Mouse (Mus musculus): ENCODE measurements around the gene Tcaf2. TPM values are rescaled to one million over a fixed set of nuclear protein-coding genes. Genes with fewer than 3 reads are reported as not detected.

Tcaf2 gene
- 10.5 and 12.2 TPM in 2 replicates for total RNA-seq (2021)
- long read RNA-seq, partial matches to known transcripts, result 0 of 1 reads
- long read RNA-seq, other reads (novel, unspliced or antisense), result 1 of 1 reads

DNA sequence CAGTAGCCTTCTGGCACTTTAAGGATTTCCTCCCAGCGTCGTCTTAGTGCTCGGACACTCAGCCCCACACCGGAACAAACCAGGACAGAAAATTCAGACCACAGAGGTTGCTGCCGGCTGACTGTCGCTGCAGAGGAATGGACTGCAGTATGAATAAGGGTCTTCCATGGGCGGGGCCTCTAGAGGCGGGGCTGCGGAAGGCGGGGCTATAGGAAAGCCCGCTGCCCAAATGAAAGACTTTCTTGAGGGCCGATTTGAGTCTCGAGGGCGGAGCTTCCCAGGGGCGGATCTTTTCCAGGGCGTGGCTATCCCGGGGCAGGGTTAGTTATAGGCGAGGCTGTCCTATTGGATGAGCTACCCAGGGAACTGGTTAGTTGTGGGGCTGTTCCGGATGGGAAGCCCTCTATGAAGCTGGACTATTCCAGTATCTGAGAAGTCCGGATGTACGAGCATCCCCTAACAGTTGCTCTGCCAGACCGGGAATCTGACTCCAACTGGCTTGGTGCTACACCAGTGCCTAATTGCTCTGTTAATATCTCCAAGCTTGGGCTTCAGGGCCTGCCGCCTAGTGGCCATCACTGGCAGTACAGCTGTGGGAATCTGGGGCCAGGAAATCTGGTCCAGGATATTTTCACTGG lies at the start of gene Tcaf2:
Gene Tcaf2 (minus strand): TSS at position 343 of the 638 bp plus-strand sequence.
- DNase-seq, result peak; percentile 86

DNA sequence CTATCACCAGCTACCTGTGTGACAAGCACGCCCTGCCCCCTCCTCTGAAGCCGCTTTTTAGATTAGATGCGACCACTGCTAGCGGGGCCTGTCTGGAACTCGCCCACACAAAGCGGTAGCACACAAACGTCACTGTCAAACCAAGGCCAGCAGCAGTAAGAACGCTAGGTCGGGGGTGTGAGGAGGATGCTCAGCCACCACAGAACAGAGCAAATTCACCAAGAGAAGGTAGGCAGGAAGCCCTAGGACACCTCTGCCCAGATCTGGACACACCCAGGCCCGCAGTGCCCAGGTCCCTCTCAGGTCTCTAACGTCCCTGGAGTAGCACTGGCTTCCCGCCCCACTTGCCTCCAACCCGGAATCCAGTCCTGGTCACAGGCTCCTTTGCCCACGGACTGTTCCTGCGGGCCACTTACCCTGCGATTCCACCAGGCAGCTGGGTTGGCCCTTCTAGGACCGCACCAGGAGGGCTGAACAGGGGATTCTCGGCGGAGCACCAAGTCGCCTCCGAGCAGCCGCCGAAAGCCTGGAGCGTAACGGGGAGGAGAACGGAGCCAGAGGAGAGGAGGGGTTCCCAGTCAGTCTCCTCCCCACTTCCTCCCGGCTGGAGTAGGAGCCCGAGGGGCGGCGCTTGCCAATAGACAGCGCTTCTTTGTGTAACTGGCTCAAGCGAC lies 47.6 kb upstream of the Tcaf2 start:
- peak; percentile 85 for DNase-seq

DNA sequence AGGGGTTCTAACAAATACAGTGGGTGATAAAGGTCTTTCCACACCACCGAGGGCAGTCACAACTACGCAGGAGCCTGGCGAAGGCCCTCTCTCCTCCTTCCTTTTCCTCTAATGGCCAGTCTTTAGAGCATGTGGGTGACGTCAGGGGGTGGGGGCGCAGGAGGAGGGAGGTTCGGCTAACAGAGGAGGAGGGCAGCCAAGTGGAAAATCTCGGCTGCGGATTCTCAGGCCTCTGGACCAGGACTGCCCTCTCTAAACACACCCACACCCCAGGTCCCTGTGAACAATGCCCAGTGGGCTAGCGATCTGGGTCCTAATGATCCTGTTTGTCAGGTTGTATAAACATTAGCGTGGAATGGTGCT lies 47.1 kb upstream of the Tcaf2 start:
- peak; percentile 82 for DNase-seq

DNA sequence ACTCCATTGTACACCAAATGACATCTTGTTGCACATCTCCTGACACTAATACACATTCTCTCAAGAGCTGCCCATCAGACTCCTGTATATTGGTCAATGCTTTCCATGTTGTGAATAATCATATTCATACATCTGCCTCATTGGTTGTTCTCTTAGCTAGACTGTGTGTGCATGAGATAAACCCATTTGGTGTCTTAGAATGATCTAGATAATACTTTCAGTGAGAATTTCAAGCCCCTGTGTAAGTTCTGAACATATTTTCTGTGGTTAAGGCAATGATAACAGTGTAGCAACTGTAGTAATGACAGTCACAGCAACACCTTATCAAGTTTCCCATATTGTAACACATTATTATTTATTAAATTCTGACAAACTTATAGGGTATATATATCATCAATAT lies 44.7 kb upstream of the Tcaf2 start:
- DNase-seq, result no peak

DNA sequence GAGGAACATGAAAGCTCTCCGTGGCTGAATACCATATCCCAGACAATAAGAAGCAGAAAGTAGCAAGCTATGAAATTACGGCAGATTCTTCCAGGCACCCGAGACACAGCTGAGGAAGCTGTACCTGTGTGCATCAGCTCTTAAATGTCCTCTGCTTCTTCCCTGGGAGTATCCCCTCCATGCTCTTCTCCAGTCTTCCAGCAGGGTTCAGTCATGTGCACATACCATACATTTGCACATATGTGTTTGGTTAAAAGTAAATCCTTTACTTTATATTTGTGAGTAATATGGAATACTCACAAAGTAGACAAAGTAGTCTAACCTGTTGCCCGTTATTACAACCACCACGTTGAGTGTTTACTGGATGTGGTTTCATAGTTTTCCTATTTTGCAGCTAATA lies 42.9 kb upstream of the Tcaf2 start:
- DNase-seq, result no peak

DNA sequence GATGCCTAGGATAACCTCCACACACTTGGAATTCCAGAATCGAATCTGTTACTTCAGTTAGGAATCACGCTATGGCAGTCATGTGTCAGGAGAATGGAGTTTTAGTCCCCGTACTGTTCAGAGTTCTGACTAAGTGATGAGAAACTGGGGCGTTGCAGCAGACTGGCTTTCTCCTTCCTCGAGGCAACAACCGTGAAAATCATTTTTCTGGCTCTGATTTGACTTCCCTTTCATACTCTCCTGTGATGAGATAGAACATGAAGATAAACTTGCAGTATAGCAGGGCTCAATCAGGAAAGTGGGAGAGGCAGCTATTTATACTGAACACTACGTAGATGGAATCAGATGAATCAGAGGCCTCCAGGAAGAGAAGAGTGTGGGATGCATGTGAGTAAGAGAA lies 35.0 kb upstream of the Tcaf2 start:
- DNase-seq, result no peak

DNA sequence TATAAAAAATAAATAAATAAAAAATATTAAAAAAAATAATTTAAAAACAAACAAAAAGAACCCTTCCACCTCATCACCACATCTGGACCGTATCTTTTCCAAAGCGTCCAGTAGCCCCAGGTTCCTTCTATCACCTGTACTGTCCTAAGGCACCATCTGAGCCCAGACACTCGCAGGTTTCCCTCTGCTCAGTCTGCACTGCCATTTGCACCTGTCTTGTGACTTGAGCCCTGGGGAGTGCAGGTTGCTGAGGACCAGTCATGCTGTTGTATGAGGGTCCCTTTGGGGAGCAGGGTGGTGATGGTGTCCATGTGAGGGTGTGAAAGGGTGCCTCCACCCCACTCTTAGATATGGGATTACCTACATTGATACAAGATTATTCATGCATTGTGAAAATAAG lies 31.0 kb upstream of the Tcaf2 start:
- DNase-seq, result no peak

DNA sequence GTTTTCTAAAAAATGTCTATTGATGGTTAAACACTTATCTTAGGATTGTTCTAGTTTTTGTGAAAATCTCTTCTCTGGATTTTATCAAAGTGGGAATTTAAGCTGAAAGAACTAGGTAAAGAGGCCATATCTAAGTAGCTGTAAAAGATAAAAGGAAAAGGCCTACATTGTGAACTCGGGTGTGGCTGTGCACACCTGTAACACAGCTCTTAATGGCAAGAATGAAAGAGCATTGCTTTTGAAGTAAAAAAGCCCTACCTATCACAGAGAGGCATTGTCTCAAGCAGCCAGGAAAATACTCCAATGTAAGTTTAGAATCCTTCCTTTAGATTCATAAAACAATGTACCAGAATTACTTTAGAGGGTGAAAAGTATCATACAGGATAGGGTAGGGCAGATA lies 26.7 kb upstream of the Tcaf2 start:
- no peak for DNase-seq

DNA sequence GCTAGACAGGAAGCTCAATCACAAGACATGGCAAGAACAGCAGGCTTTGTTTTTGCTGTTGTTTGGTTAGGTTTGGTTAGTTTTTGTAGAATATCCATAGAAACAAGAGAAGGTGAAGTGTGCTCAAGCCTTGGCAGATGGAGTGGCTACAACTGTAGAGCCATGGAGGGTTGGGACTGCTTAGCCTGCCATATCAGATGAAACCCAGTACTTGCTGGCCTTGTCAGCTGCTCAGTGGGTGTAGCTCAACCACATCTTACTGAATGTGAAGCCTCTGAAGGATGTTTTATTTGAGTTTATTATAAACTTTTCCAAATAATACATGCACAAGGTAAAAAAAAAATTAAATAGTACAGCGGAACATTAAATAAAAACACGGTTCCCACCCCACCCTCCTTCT lies 22.7 kb upstream of the Tcaf2 start:
- DNase-seq, result no peak

DNA sequence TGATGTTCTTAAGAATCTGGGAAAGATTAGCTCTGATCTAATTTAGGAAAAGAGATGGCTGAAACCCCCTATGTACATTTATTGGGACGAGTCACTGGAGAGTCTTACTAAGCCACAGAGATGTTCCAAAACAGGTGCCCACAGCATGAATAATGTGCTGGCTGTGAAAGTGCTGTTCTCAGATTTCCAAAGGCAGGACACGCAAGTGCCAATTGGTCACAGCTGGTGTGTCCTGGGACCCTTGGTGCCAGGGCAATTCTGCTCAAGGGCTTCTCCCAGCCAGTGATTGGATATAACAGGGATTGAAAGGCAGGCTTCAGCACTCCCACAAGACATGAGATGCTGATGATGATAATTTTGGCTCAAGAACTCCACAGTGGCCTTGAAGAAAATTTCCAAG lies 16.7 kb upstream of the Tcaf2 start:
- no peak for DNase-seq

DNA sequence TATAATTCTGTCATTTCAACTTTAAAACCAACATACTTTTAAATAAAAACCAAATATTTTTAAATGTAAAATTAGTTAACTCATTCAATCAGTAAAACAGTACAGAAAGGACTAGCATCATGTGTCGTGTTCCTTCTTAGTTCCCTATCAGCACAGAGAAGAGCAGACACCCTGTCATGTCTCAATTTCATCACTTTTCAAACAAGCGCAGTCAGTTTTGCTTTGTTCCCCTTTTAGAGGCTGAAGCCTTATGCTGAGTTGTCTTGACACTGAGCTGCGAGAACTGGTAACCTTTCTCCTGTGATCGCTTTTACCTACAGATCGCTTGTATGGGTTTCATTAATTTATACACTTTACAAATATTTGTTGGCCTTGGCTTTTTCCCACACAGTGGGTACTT lies 10.7 kb downstream of the Tcaf2 start:
- DNase-seq, result no peak

DNA sequence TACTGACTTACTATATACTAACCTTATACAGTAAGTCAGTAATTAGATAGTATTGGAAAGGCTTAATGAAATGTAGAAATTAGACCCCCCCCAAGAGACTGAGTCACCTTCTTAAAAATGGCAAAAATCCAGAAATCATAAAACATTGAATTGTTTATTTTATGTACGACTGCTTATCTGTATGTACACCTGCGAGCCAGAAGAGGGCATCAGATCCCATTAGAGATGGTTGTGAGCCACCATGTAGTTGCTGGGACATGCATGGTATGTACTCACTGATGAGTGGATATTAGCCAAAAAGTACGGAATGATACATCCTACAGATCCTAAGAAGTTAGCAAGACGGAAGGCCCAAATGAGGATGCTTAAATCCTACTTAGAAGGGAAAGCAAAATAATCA lies 13.7 kb downstream of the Tcaf2 start:
- no peak for DNase-seq

DNA sequence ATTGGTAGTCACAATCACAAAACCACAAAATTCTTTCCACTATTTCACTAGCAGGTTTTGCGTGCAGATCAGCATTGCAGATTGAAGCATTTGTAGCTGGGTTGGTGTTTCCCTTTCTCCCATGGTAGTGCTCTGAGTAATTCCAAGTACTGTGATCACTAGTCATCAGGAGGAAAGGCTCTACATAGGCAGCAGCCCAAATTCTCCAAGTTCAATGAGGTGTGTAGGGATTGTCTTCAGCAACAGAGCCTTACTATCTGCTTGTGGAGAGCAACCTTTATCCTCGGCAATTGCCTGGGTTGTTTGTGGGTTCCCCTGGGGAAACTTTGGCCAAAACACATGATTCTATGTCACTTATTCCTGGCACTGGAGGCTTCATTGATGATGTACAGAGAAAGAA lies 28.1 kb downstream of the Tcaf2 start:
- DNase-seq, result no peak

DNA sequence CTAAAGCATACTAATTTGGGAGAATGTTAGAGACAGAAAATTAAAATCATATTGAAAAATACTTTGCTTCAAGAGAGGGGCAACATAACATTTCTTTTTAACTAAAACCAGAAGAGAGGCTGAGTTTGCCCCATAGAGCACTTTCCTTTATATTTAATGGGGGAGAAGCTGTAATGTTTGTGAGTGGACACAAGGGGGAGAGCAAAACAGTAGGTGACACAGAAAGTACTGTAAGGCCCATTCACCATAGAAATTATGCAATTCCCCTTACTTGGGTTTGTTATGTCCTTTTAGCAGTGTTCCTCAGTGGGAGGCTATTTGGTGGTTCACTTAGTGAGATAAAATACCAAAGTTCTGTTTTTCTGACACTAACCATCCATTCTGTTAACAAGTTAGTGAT lies 32.8 kb downstream of the Tcaf2 start:
- DNase-seq, result no peak

DNA sequence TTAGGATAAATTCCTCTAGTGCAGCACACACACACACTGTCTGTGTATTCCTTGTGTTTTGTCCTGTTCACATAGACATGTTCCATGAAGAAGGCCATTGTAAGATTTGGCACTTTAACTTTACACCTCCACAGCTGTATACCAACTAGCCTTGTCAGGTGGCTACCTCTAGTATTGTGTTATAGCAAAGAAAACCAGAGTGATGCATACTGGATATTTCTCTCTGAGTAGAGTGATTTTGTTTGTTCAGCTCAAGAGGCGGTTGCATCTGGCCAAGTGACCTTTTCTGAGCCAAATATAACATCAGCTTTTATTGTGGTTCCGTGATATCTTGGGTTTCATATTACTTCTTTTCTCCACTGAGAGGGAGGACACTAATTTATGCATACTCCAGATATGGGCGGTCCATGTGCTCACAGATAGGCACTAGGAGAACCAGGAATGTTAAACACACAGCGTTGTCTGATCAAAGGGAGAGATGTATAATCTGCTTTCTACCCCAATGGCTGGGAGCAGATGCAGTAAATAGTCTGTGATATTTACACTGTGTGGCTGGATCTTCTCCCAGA lies 34.0 kb downstream of the Tcaf2 start:
- DNase-seq, result no peak

DNA sequence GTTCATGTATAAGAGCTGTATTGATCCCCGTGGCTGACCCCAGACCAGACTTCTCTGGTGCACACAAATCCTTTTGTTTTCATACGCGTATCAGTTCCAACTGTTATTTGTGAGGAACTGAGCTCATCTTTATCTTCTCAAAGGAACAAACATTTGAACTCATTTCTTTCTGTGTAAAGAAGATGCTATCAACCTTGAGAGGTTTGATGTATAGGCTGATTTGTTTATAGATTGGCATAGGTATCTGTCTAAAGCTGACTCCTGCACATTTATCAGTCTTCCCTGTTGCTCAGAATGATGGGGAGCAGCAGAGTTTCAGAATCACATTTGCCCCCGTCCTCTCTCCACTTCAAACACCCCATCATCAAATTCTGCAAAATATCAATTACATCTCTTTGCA lies 47.5 kb downstream of the Tcaf2 start, which contains the start of gene Tcaf3:
Gene Tcaf3 (minus strand): TSS at position 101 of the 400 bp plus-strand sequence.
- DNase-seq, result no peak

DNA sequence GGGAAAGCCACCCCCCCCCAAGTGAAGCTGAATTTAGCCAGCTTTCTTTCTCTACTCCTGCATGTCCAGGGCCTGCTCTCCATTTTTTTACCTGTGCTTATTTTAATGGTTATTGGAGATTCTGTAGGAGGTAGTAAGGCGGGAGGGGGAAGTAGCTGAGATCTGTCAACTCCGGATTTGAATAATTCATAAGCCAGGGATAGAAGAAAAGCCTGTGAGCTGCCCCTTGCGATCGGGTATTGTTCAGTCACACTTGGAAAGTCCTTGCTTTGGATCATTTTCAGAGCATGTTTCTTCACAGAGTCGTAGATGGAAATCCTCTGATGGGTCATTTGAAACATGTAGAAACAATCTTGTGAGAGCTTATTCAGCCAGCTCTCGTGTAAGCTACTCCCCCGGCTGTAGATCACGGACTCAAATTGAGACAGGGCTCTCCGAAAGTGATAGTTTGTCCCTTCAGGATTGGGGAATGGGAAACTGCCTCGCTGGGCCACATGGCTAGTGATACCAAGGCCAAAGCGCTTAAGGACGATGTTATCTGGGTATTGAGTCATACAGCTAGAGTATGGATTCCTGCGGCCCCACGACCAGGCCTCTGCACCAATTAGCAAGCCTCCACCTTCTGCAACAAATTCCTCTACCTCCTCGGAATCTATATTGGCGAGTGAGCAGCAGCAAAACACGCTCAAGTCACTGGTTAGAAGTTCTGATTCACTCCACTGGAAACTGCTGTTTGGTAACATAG lies 51.7 kb downstream of the Tcaf2 start:
- no peak for DNase-seq

DNA sequence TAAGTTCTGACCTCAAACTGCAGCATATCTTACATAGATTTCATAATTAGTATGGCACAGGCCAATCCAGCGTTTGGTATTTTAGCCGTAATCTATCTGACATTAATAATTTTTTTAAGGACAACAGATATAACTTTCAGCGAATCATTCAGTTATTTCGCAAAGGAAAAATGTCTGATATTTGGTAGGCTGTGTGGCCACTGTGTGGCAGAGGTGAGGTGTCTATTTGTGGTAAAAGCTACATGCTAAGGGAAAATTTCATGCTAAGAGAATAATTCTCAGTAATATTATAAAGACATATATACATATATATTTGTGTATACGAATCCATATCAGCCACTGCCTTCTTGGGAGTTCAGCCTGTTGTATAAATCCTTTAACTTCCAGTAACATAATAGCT lies 58.5 kb downstream of the Tcaf2 start:
- no peak for DNase-seq

DNA sequence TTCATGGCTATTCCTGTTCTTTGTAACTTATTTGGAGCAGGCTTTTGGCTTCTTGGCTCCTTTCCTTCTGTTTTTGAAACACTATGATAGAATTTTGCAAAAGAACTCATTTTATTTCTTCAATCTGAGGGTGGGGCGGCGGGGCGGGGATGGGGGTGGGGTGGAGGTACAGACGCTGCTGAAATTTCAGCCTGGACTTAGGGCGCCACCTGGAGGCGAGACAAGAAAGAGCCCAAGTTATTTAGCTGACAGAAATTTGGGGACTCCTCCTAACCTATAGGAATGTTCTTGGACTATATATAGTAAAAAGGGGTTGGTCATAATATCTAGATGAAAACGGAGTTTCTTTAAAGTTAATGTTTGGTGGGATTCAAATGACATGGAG lies 61.6 kb downstream of the Tcaf2 start:
- peak; percentile 77 for DNase-seq

DNA sequence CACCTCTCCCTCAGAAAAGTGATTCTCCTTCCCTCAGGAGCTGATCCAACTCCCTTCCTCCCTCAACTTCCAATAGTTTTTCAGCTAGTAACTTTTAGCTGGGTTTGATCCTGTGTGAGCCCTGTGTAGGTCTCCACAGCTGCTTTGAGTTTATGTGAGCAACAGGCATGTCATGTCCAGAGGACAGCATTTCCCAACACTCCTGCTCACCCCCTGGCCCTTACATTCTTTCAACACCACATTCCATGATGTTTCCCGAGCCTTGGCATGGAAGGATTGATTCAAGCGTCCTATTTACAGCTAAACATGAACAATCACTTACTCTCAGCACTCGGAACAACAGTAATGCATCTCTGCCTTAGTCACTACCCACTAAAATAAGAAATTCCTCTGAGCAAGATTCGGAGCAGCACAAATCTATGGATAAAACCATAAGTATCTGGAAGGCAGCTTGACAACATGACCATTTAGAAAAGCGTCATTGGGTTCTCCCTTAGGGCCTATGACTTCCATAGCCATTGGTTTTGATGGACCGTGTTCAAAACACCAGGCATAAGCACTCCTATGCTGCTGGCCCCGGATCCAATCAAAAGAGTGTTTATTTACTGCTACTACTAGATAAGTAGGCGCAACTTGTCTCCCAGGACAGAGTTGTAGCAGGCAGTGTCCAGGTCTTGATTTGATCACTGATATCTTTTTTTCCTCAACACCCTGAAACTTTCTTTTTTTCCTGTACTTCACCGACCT lies 62.1 kb downstream of the Tcaf2 start:
- no peak for DNase-seq

DNA sequence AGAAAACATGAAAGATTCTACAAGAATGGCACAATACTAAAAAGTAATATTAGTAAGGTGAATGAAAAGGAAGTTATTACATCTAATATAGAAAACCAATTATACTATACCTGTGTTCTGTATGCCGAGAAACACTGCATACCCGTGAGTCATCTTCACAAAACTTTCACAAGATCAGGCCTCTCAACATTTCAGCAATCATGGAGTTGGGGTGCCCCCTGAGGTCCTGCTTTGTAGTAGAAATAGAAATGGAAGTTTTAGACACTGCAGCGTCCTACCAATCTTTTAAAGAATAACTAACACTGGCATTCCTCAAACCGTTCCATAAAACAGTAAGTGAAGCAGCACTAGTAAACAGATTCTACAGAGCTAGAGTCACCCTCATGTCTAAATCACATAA lies 66.4 kb downstream of the Tcaf2 start:
- peak; percentile 7 for DNase-seq

DNA sequence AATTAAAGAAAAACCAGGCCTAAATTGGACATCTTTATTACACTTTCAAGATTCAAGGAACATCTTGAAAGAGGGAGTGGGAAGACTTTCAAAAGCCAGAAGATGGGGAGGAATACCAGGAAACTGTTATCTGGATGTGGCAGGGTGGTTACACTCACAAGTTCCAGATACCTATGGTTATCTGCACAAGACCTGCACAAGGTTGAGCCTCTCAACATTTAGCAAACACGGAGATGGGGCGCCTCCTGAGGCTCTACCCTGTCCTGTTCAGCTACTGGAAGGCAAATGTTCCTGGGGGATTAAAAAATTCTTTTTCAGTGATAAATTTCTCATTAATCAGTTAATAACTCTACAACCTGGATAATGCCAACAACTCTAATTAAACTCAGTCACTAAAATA lies 67.6 kb downstream of the Tcaf2 start:
- no peak for DNase-seq

Data from adrenal gland, postnatal 25 days (tissue).